Mouse (Mus musculus): ENCODE measurements around the gene H2-DMb2.

- no peak for TF ChIP-seq CTCF (IDR thresholded peaks at IDR 0.05; ENCODE audit: control insufficient read depth, insufficient read depth, low read length)
- TF ChIP-seq POLR2A (IDR thresholded peaks at IDR 0.05; ENCODE audit: borderline replicate concordance, control insufficient read depth, low read depth, low read length) = no peak
Observed at GRCm38 (mm10) chr17:34118873-34119248, 24.2 kb upstream of the H2-DMb2 start.
